Mouse (Mus musculus) thymus, adult 2 months (tissue): ENCODE measurements around the gene Ctf1.

Experiments used
- CTCF ChIP-seq: fragments of 200-500 bp; IDR thresholded peaks from 2 replicates; pipeline ENCODE4 v1.5.1; 2012; ENCODE audit warnings: mild to moderate bottlenecking, control low read depth, low read length, moderate library complexity, borderline replicate concordance; ENCODE audit not compliant: control insufficient read depth, poor library complexity, insufficient read depth; ENCODE audit errors: extremely low read depth
- POLR2A ChIP-seq: fragments of 200-500 bp; IDR thresholded peaks from 2 replicates; pipeline ENCODE4 v1.6.1; 2012; ENCODE audit warnings: mild to moderate bottlenecking, low read length, control low read depth, moderate library complexity; ENCODE audit not compliant: control insufficient read depth, poor library complexity, insufficient read depth; ENCODE audit errors: extremely low read depth

- TF ChIP-seq CTCF (no peak), POLR2A (no peak)
Measured at GRCm38 (mm10) chr7:127747559-127748234, 35.2 kb downstream of the Ctf1 start.
